Comparison of ENCODE assay signal across 8 mouse cellular contexts in genomic region chr9:95121151-95121835, GRCm38 (mm10).
DNase-seq lines count a peak whose midpoint lies in the region; ATAC-seq and TF ChIP-seq lines count a peak whose summit lies in the region.

No protein-coding gene starts in this region.

- peak; percentile 87 for ATAC-seq in kidney, postnatal 0 days (replicated peaks; ENCODE audit: low FRiP score, low read depth)
- peak; percentile 84 for ATAC-seq in embryonic facial prominence, embryonic 13.5 days (ENCODE audit: insufficient number of reproducible peaks, insufficient read depth, low FRiP score, low TSS enrichment, low read depth)
- ATAC-seq in liver, embryonic 11.5 days (replicated peaks; ENCODE audit: low FRiP score) = peak; percentile 68

- H3K27me3 ChIP-seq in kidney, postnatal 0 days (ENCODE audit: insufficient read depth, low read length) = no peaks in the 10 kb centered on the region
- no peaks in the 10 kb centered on the region for H3K27me3 ChIP-seq in embryonic facial prominence, embryonic 13.5 days
- H3K27me3 ChIP-seq in liver, embryonic 11.5 days (replicated peaks; ENCODE audit: control insufficient read depth, insufficient read depth, low read length) = no peaks in the 10 kb centered on the region

- 21% methylated on average over 11 of the region's 11 CpGs for WGBS in kidney, postnatal 0 days
- 18% methylated on average over 11 of the region's 11 CpGs for WGBS in embryonic facial prominence, embryonic 13.5 days
- 15% methylated on average over 11 of the region's 11 CpGs for WGBS in liver, embryonic 11.5 days

- H3K9ac ChIP-seq in kidney, postnatal 0 days (ENCODE audit: low read depth, low read length) = no peak overlapping the region
- peak overlapping the region; percentile 46; the same call in 1 of the 2 replicates for H3K9ac ChIP-seq in embryonic facial prominence, embryonic 13.5 days
- H3K9ac ChIP-seq in liver, embryonic 11.5 days (ENCODE audit: low read depth, low read length) = no peak overlapping the region

- H3K4me2 ChIP-seq in kidney, postnatal 0 days (ENCODE audit: low read length) = peak overlapping the region; percentile 30; the same call in 1 of the 2 replicates
- H3K4me2 ChIP-seq in embryonic facial prominence, embryonic 13.5 days = peak overlapping the region; percentile 48
- H3K4me2 ChIP-seq in liver, embryonic 11.5 days = peak overlapping the region; percentile 33; the same call in 1 of the 2 replicates

- no peaks in the 10 kb centered on the region for H3K4me1 ChIP-seq in kidney, postnatal 0 days (replicated peaks; ENCODE audit: insufficient read depth, low read length)
- peaks cover 37% of the 10 kb centered on the region for H3K4me1 ChIP-seq in embryonic facial prominence, embryonic 13.5 days
- peaks cover 10% of the 10 kb centered on the region for H3K4me1 ChIP-seq in liver, embryonic 11.5 days (replicated peaks; ENCODE audit: control insufficient read depth, insufficient read depth, low read length)

- H3K27ac ChIP-seq in kidney, postnatal 0 days = no peak overlapping the region
- peak overlapping the region; percentile 55; the same call in 1 of the 2 replicates for H3K27ac ChIP-seq in embryonic facial prominence, embryonic 13.5 days
- H3K27ac ChIP-seq in liver, embryonic 11.5 days (ENCODE audit: low read depth, low read length) = peak overlapping the region; percentile 25; the same call in 1 of the 2 replicates

- no peaks in the 10 kb centered on the region for H3K9me3 ChIP-seq in kidney, postnatal 0 days (replicated peaks; ENCODE audit: low read length)
- H3K9me3 ChIP-seq in embryonic facial prominence, embryonic 13.5 days = no peaks in the 10 kb centered on the region
- H3K9me3 ChIP-seq in liver, embryonic 11.5 days (ENCODE audit: control insufficient read depth, low read length) = no peaks in the 10 kb centered on the region

- no peak overlapping the region for H3K4me3 ChIP-seq in kidney, postnatal 0 days (replicated peaks; ENCODE audit: low read depth, low read length)
- 0 out of 2 replicates have a peak overlapping the region, but pooled peaks have one; percentile 3 for H3K4me3 ChIP-seq in embryonic facial prominence, embryonic 13.5 days
- H3K4me3 ChIP-seq in liver, embryonic 11.5 days (ENCODE audit: low read depth, low read length) = no peak overlapping the region

- no peaks in the 10 kb centered on the region for H3K36me3 ChIP-seq in kidney, postnatal 0 days (ENCODE audit: insufficient read depth, low read length)
- no peaks in the 10 kb centered on the region for H3K36me3 ChIP-seq in embryonic facial prominence, embryonic 13.5 days
- H3K36me3 ChIP-seq in liver, embryonic 11.5 days (ENCODE audit: control insufficient read depth, insufficient read depth, low read length) = no peaks in the 10 kb centered on the region

- TF ChIP-seq CTCF in kidney, postnatal 0 days (IDR thresholded peaks at IDR 0.05; ENCODE audit: low read depth) = no peak

- peak; percentile 74 for DNase-seq in kidney, postnatal 0 days (ENCODE audit: low spot score)
- DNase-seq in kidney, postnatal 25 days = no peak
- peak; percentile 41 for DNase-seq in liver, embryonic 11.5 days (ENCODE audit: low spot score)
- DNase-seq in thymus, postnatal 0 days (ENCODE audit: low spot score) = peak; percentile 57
- DNase-seq in gastrocnemius, adult 18-20 months (ENCODE audit: low spot score) = no peak
- no peak for DNase-seq in adrenal gland, adult 8-10 months
- DNase-seq in frontal cortex, postnatal 14 days (ENCODE audit: low spot score in 2 of 2) = no peak

Comparison
In these comparisons a context has a peak if more than half of its experiments do, and no peak if none do; other contexts are left out.
1. DNase-seq: peak in kidney, postnatal 0 days (single experiment), liver, embryonic 11.5 days (single experiment) and thymus, postnatal 0 days (single experiment); none in kidney, postnatal 25 days (0 of 2), gastrocnemius, adult 18-20 months (single experiment), adrenal gland, adult 8-10 months (single experiment) and frontal cortex, postnatal 14 days (0 of 2).
2. Peak in every context shown above with its lines, with median percentiles within 50 percentile points of each other: ATAC-seq and H3K4me2 ChIP-seq.